Mouse (Mus musculus): Measurements from ENCODE around the gene AC129217.1. TPM values are rescaled to one million over a fixed set of nuclear protein-coding genes. Genes with fewer than 3 reads are reported as not detected.

Gene AC129217.1
- total RNA-seq (2012; rRNA removed) (0.23 TPM in 1 of 2 replicates, not detected in the other), polyA plus RNA-seq (2012; ENCODE audit: insufficient read depth in 1 of 2, insufficient read length in 2 of 2, low read depth in 1 of 2, low replicate concordance in 2 of 2, missing spikeins in 1 of 2) (10 to 100 TPM in 1 of 2 experiments, not detected in 1; 53.4 TPM)

- Histone ChIP-seq H3K27ac (ENCODE audit: control insufficient read depth, low read depth, low read length) (no peak within 1 kb of the TSS), H3K36me3 (ENCODE audit: control insufficient read depth in 1 of 2, insufficient read depth in 2 of 2, low read length in 2 of 2) (peaks cover 2 to 62% of the 10 kb centered on the region in 2 experiments; a peak in 3 of 4 replicates), H3K27me3 (ENCODE audit: control insufficient read depth in 1 of 2, insufficient read depth in 2 of 2, low read length in 2 of 2) (no peaks in the 10 kb centered on the region), H3K9me3 (replicated peaks; ENCODE audit: insufficient read depth, low read length) (no peaks in the 10 kb centered on the region), H3K4me3 (ENCODE audit: control insufficient read depth in 1 of 2, insufficient read depth in 1 of 2, low read depth in 2 of 2, low read length in 2 of 2) (no peak within 1 kb of the TSS), H3K79me2 (ENCODE audit: control insufficient read depth, insufficient read depth, low read length, poor library complexity) (peaks cover 5% of the 10 kb centered on the region; the same call in 1 of the 2 replicates), H3K4me1 (ENCODE audit: control insufficient read depth in 1 of 2, insufficient read depth in 2 of 2, low read length in 2 of 2) (no peaks in the 10 kb centered on the region; a peak in 1 of 4 replicates), H3K9ac (ENCODE audit: control insufficient read depth, low read depth, low read length, poor library complexity, severe bottlenecking) (no peak within 1 kb of the TSS)
- peak; percentile 40 for DNase-seq (ENCODE audit: low read depth, low spot score)
- no peak for TF ChIP-seq CHD1 (IDR thresholded peaks at IDR 0.05; ENCODE audit: low read depth, low read length)
- TF ChIP-seq UBTF (IDR thresholded peaks at IDR 0.05; ENCODE audit: borderline replicate concordance, insufficient read depth, low read depth, low read length) = no peak
- no peak for TF ChIP-seq ZMIZ1 (IDR thresholded peaks at IDR 0.05; ENCODE audit: low read depth, low read length)
- no peak for TF ChIP-seq TCF12 (IDR thresholded peaks at IDR 0.05; ENCODE audit: low read depth, low read length)
- no peak for TF ChIP-seq MAX (IDR thresholded peaks at IDR 0.05; ENCODE audit: low read length)
- TF ChIP-seq ETS1 (IDR thresholded peaks at IDR 0.05; ENCODE audit: low read depth, low read length) = no peak
- no peak for TF ChIP-seq BHLHE40 (IDR thresholded peaks at IDR 0.05; ENCODE audit: borderline replicate concordance, low read depth, low read length)
- TF ChIP-seq CTCF (IDR thresholded peaks at IDR 0.05 in 2 of 3, conservative IDR thresholded peaks at IDR 0.05 in 1 of 3; ENCODE audit: control insufficient read depth in 1 of 3, insufficient read depth in 1 of 3, low read depth in 2 of 3, low read length in 3 of 3, poor library complexity in 1 of 3, severe bottlenecking in 1 of 3) = no peak
Measured at GRCm38 (mm10) chr19:8829660-8830059, at the start of gene AC129217.1. TSS of gene AC129217.1 (plus strand) at chr19:8829773.

- no peaks in the 10 kb centered on the region for H3K27me3 ChIP-seq (ENCODE audit: control insufficient read depth in 1 of 2, insufficient read depth in 2 of 2, low read length in 2 of 2)
- peak; percentile 98 for DNase-seq (ENCODE audit: low read depth, low spot score)
- H3K79me2 ChIP-seq (ENCODE audit: control insufficient read depth, insufficient read depth, low read length, poor library complexity) = no peaks in the 10 kb centered on the region; the same call in 1 of the 2 replicates
- TF ChIP-seq KAT2A (conservative IDR thresholded peaks at IDR 0.05; ENCODE audit: low read depth, low read length) (no peak; the same call in 1 of the 2 replicates), UBTF (IDR thresholded peaks at IDR 0.05; ENCODE audit: borderline replicate concordance, insufficient read depth, low read depth, low read length) (no peak), ZNF384 (IDR thresholded peaks at IDR 0.05; ENCODE audit: low read depth, low read length) (0 out of 2 replicates have a peak, but pooled peaks have one; percentile 27), USF2 (IDR thresholded peaks at IDR 0.05; ENCODE audit: borderline replicate concordance in 1 of 2, insufficient read depth in 1 of 2, low read depth in 1 of 2, low read length in 2 of 2) (peak; percentile 79 to 93), MAX (IDR thresholded peaks at IDR 0.05; ENCODE audit: low read length) (peak; percentile 91), CTCF (IDR thresholded peaks at IDR 0.05 in 2 of 3, conservative IDR thresholded peaks at IDR 0.05 in 1 of 3; ENCODE audit: control insufficient read depth in 1 of 3, insufficient read depth in 1 of 3, low read depth in 2 of 3, low read length in 3 of 3, poor library complexity in 1 of 3, severe bottlenecking in 1 of 3) (no peak), MYC (IDR thresholded peaks at IDR 0.05; ENCODE audit: low read depth, low read length) (peak; percentile 75), ETS1 (IDR thresholded peaks at IDR 0.05; ENCODE audit: low read depth, low read length) (no peak), HCFC1 (IDR thresholded peaks at IDR 0.05; ENCODE audit: low read depth, low read length) (peak; percentile 81), BHLHE40 (IDR thresholded peaks at IDR 0.05; ENCODE audit: borderline replicate concordance, low read depth, low read length) (peak; percentile 97), ZMIZ1 (IDR thresholded peaks at IDR 0.05; ENCODE audit: low read depth, low read length) (peak; percentile 82), TCF12 (IDR thresholded peaks at IDR 0.05; ENCODE audit: low read depth, low read length) (peak; percentile 38; the same call in 1 of the 2 replicates), TBP (IDR thresholded peaks at IDR 0.05; ENCODE audit: low read depth, low read length) (peak; percentile 98), E2F4 (IDR thresholded peaks at IDR 0.05; ENCODE audit: borderline replicate concordance, low read depth, low read length) (no peak; the same call in 1 of the 2 replicates), SIN3A (IDR thresholded peaks at IDR 0.05; ENCODE audit: low read length) (peak; percentile 94), ELF1 (IDR thresholded peaks at IDR 0.05; ENCODE audit: low read depth, low read length) (0 out of 2 replicates have a peak, but pooled peaks have one; percentile 16), ZC3H11A (IDR thresholded peaks at IDR 0.05; ENCODE audit: low read depth, low read length) (no peak), MXI1 (IDR thresholded peaks at IDR 0.05; ENCODE audit: low read depth, low read length) (peak; percentile 93), POLR2A (IDR thresholded peaks at IDR 0.05; ENCODE audit: control insufficient read depth in 1 of 2, insufficient read depth in 1 of 2, low read depth in 1 of 2, low read length in 2 of 2, poor library complexity in 1 of 2) (peak; percentile 65 to 80; a peak in 3 of 4 replicates), NELFE (IDR thresholded peaks at IDR 0.05; ENCODE audit: low read depth, low read length) (peak; percentile 67), MAZ (IDR thresholded peaks at IDR 0.05; ENCODE audit: low read depth, low read length) (0 out of 2 replicates have a peak, but pooled peaks have one; percentile 50), NRF1 (IDR thresholded peaks at IDR 0.05; ENCODE audit: insufficient read depth, low read depth, low read length, poor library complexity, severe bottlenecking) (no peak), MAFK (IDR thresholded peaks at IDR 0.05; ENCODE audit: borderline replicate concordance, low read depth, low read length) (no peak), POLR2AphosphoS2 (IDR thresholded peaks at IDR 0.05; ENCODE audit: low read length) (peak; percentile 53; the same call in 1 of the 2 replicates)
Measured at GRCm38 (mm10) chr19:8786008-8786781, 43.4 kb upstream of the AC129217.1 start, which contains the start of gene Taf6l. TSS of gene Taf6l (minus strand) at chr19:8786417.

More at GRCm38 (mm10) chr19:8786008-8786781, 43.4 kb upstream of the AC129217.1 start, which contains the start of gene Taf6l:
- H3K4me3 ChIP-seq (ENCODE audit: control insufficient read depth in 1 of 2, insufficient read depth in 1 of 2, low read depth in 2 of 2, low read length in 2 of 2) = peak within 1 kb of the TSS; percentile 72 to 73
- H3K36me3 ChIP-seq (ENCODE audit: control insufficient read depth in 1 of 2, insufficient read depth in 2 of 2, low read length in 2 of 2) = peaks cover 0 to 4% of the 10 kb centered on the region in 2 experiments; a peak in 1 of 4 replicates
- peaks cover 3 to 7% of the 10 kb centered on the region in 2 experiments; a peak in 1 of 4 replicates for H3K4me1 ChIP-seq (ENCODE audit: control insufficient read depth in 1 of 2, insufficient read depth in 2 of 2, low read length in 2 of 2)
- no peaks in the 10 kb centered on the region for H3K9me3 ChIP-seq (replicated peaks; ENCODE audit: insufficient read depth, low read length)
- H3K9ac ChIP-seq (ENCODE audit: control insufficient read depth, low read depth, low read length, poor library complexity, severe bottlenecking) = peak within 1 kb of the TSS; percentile 72
- H3K27ac ChIP-seq (ENCODE audit: control insufficient read depth, low read depth, low read length) = peak within 1 kb of the TSS; percentile 31
